Mouse (Mus musculus) neural tube, embryonic 12.5 days (tissue): ENCODE measurements at regions not wholly inside any gene's neighbourhood (a gene's known extent, or its start where the extent isn't known, plus 50 kb on each side); places are given as distances from the start of the nearest gene placed in this dataset.

ENCODE experiments used
- ATAC-seq: fragments of 200-750 bp; cut with Nextera tagmentation; 2 replicates; pipeline ENCODE4 v1.8.0; 2017; ENCODE audit warnings: low read depth, mild to moderate bottlenecking, moderate TSS enrichment, moderate library complexity; ENCODE audit not compliant: low FRiP score
- H3K27ac ChIP-seq: fragments of 300-500 bp; sonication (generic); 2 replicates; pipeline ENCODE4 v1.5.1; 2016
- H3K27me3 ChIP-seq: fragments of 300-500 bp; sonication (generic); replicated peaks from 2 replicates; pipeline ENCODE4 v1.6.1; 2016; ENCODE audit warnings: mild to moderate bottlenecking
- H3K36me3 ChIP-seq: fragments of 300-500 bp; sonication (generic); 2 replicates; pipeline ENCODE4 v1.6.1; 2016; ENCODE audit warnings: mild to moderate bottlenecking
- H3K4me1 ChIP-seq: fragments of 300-500 bp; sonication (generic); 2 replicates; pipeline ENCODE4 v1.6.1; 2016
- H3K4me2 ChIP-seq: fragments of 300-500 bp; sonication (generic); replicated peaks from 2 replicates; pipeline ENCODE4 v1.6.1; 2016; ENCODE audit warnings: mild to moderate bottlenecking
- H3K4me3 ChIP-seq: fragments of 300-500 bp; sonication (generic); 2 replicates; pipeline ENCODE4 v1.5.1; 2016
- H3K9ac ChIP-seq: fragments of 300-500 bp; sonication (generic); 2 replicates; pipeline ENCODE4 v1.6.1; 2016; ENCODE audit warnings: mild to moderate bottlenecking
- H3K9me3 ChIP-seq: fragments of 300-500 bp; sonication (generic); 2 replicates; pipeline ENCODE4 v1.6.1; 2016; ENCODE audit warnings: mild to moderate bottlenecking
- WGBS: fragments of 180-500 bp; shearing (Covaris S2); methylation state at CpG from one replicate; pipeline ENCODE4 v1.1.7; 2016; 5-methylcytosine and 5-hydroxymethylcytosine counted together

DNA sequence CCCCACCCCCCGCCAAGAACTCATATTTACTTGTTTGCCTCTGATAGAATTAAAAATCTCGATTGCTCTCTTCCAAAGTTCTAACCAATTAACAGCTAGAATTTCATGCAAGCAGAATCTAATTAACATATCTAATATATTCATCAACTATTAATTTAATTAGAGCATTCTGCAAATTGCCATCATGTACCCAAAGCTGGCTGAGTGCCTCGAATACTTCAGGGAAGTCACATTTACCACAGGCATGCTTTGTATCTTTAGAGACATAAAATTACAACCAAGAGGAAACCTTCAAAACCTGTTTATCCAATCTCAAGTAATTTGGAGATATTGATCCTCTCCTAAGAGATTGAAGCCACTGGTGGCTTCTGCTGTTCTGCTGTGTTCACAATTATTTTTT, 401.6 kb upstream of the Nmur2 start:
- no peaks in the 10 kb centered on the region for H3K36me3 ChIP-seq
- H3K4me2 ChIP-seq = no peak overlapping the region
- no peaks in the 10 kb centered on the region for H3K27me3 ChIP-seq
- H3K9ac ChIP-seq = no peak overlapping the region
- H3K27ac ChIP-seq = no peak overlapping the region
- H3K4me1 ChIP-seq = no peaks in the 10 kb centered on the region
- WGBS = 81% methylated on average over 3 of the region's 3 CpGs
- no peak overlapping the region for H3K4me3 ChIP-seq
- H3K9me3 ChIP-seq = no peaks in the 10 kb centered on the region
- ATAC-seq = no peak

- Histone ChIP-seq H3K4me1 (no peaks in the 10 kb centered on the region), H3K9me3 (no peaks in the 10 kb centered on the region), H3K27me3 (no peaks in the 10 kb centered on the region), H3K27ac (no peak overlapping the region), H3K4me3 (no peak overlapping the region), H3K36me3 (no peaks in the 10 kb centered on the region), H3K4me2 (no peak overlapping the region), H3K9ac (no peak overlapping the region)
- ATAC-seq = no peak
- 56% methylated on average over 2 of the region's 2 CpGs for WGBS
Observed at GRCm38 (mm10) chr11:56441071-56441470, 400.3 kb upstream of the Nmur2 start.

- no peaks in the 10 kb centered on the region for H3K36me3 ChIP-seq
- 86% methylated on average over 3 of the region's 3 CpGs for WGBS
- no peak overlapping the region for H3K4me2 ChIP-seq
- no peaks in the 10 kb centered on the region for H3K4me1 ChIP-seq
- H3K27ac ChIP-seq = no peak overlapping the region
- no peak for ATAC-seq
- no peak overlapping the region for H3K9ac ChIP-seq
- no peaks in the 10 kb centered on the region for H3K27me3 ChIP-seq
- H3K9me3 ChIP-seq = no peaks in the 10 kb centered on the region
- no peak overlapping the region for H3K4me3 ChIP-seq
Observed at GRCm38 (mm10) chr11:56431089-56431488, 390.3 kb upstream of the Nmur2 start.

DNA sequence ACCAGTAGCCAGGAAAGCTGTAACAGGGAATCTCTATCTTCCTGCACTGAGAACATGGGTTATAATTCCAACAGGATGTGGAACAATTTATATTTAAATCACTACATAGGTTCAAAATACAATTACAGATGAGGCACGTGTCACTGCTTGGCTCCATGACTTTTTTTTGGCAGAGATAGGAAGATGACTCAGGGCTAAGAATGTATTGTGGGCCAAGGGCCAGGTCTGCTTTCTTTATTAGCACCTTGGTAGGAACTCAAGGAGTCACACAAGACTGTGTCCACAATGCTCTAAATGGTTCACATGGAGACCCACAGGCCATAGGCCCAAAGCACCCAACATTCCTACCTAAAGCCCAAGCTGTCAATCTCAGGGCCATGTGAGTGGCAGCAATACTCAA, 344.0 kb upstream of the Nmur2 start:
- 80% methylated on average over 1 of the region's 1 CpGs for WGBS
- ATAC-seq = no peak
- no peak overlapping the region for H3K4me3 ChIP-seq

DNA sequence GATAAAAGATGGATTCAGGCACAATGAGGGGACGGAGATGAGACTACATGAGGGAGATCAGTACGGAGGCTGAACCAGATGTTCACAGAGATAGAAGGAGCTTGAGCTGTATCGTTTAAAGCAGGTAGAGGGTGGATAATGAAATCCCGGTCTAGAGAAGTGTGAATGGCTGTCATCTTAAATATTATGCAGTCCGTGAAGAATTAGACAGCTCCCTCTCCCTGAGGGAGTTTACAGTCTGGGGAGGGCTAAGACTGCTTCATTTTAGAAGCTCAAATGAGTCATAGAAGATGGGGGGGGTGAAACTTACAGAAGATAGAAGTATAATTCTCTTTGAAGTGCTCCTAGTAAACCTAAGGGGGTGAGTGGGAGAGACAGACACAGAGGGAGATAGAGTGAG, 336.7 kb upstream of the Nmur2 start:
- Histone ChIP-seq H3K36me3 (no peaks in the 10 kb centered on the region), H3K27me3 (no peaks in the 10 kb centered on the region), H3K27ac (no peak overlapping the region), H3K4me2 (no peak overlapping the region), H3K4me1 (no peaks in the 10 kb centered on the region), H3K4me3 (no peak overlapping the region), H3K9ac (no peak overlapping the region), H3K9me3 (no peaks in the 10 kb centered on the region)
- no peak for ATAC-seq
- 83% methylated on average over 5 of the region's 5 CpGs for WGBS

More for the DNA sequence above, 344.0 kb upstream of the Nmur2 start:
- H3K9ac ChIP-seq = no peak overlapping the region
- no peaks in the 10 kb centered on the region for H3K36me3 ChIP-seq
- H3K27ac ChIP-seq = no peak overlapping the region
- no peaks in the 10 kb centered on the region for H3K27me3 ChIP-seq
- no peak overlapping the region for H3K4me2 ChIP-seq
- no peaks in the 10 kb centered on the region for H3K4me1 ChIP-seq
- no peaks in the 10 kb centered on the region for H3K9me3 ChIP-seq

- WGBS = 71% methylated on average over 6 of the region's 6 CpGs
- Histone ChIP-seq H3K36me3 (no peaks in the 10 kb centered on the region), H3K9me3 (no peaks in the 10 kb centered on the region), H3K4me2 (no peak overlapping the region), H3K27ac (no peak overlapping the region), H3K4me3 (no peak overlapping the region), H3K27me3 (no peaks in the 10 kb centered on the region), H3K9ac (no peak overlapping the region), H3K4me1 (no peaks in the 10 kb centered on the region)
- ATAC-seq = no peak
Observed at GRCm38 (mm10) chr11:56374329-56374728, 333.5 kb upstream of the Nmur2 start.

GRCm38 (mm10) chr11:56373624-56374023, 332.8 kb upstream of the Nmur2 start:
- Histone ChIP-seq H3K4me3 (no peak overlapping the region), H3K4me2 (no peak overlapping the region), H3K9me3 (no peaks in the 10 kb centered on the region), H3K27me3 (no peaks in the 10 kb centered on the region), H3K27ac (no peak overlapping the region), H3K9ac (no peak overlapping the region), H3K36me3 (no peaks in the 10 kb centered on the region), H3K4me1 (no peaks in the 10 kb centered on the region)
- WGBS = 79% methylated on average over 4 of the region's 4 CpGs
- no peak for ATAC-seq

DNA sequence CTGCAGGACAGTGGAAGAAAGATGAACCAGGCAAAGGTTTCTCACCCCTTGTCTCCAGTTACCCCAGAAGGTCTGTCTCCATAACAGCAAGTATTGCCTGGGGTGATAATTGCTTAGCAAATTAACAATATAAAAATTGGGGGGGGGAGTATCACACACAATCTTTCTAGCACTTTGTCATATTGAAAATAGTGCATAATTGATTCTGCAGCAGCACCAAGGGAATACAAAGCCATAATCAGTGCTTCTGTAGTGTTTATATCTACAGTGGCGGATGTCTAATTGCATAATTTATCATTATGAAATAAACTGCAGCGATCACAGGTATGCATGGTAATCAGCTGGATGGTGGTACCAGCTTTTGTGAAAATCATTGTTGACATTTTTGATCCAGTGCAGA, 316.9 kb upstream of the Nmur2 start:
- H3K27me3 ChIP-seq = no peaks in the 10 kb centered on the region
- H3K4me1 ChIP-seq = no peaks in the 10 kb centered on the region
- no peak overlapping the region for H3K4me3 ChIP-seq
- no peak overlapping the region for H3K27ac ChIP-seq
- H3K9ac ChIP-seq = no peak overlapping the region
- 62% methylated on average over 2 of the region's 2 CpGs for WGBS
- no peaks in the 10 kb centered on the region for H3K36me3 ChIP-seq
- no peak overlapping the region for H3K4me2 ChIP-seq
- H3K9me3 ChIP-seq = no peaks in the 10 kb centered on the region
- ATAC-seq = no peak

GRCm38 (mm10) chr11:56351798-56352366, 311.1 kb upstream of the Nmur2 start:
- no peaks in the 10 kb centered on the region for H3K36me3 ChIP-seq
- no peaks in the 10 kb centered on the region for H3K27me3 ChIP-seq
- H3K4me3 ChIP-seq = no peak overlapping the region
- no peak for ATAC-seq
- no peaks in the 10 kb centered on the region for H3K9me3 ChIP-seq
- H3K9ac ChIP-seq = no peak overlapping the region
- no peaks in the 10 kb centered on the region for H3K4me1 ChIP-seq
- no peak overlapping the region for H3K4me2 ChIP-seq
- WGBS = 85% methylated on average over 7 of the region's 7 CpGs
- no peak overlapping the region for H3K27ac ChIP-seq

DNA sequence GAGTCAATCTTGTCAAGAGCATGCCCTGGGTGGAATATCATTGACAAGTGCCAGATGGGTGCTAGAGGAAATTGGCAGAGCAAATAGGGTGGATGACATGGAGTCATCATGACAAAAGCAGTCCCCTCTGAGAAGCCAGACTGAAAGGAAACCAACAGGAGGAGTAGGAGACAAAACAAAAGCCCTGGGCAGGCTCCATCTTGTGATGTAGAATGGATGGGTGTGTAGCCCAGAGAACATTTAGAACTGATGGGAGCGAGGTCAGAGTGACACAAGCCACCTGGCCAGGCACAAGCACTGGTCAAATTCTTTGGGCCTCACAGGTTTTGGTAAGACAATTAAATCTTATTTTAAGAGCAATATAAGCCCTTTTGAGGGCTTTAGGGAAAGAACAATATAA, 310.4 kb upstream of the Nmur2 start:
- H3K36me3 ChIP-seq = no peaks in the 10 kb centered on the region
- WGBS = 77% methylated on average over 1 of the region's 1 CpGs
- no peaks in the 10 kb centered on the region for H3K27me3 ChIP-seq
- H3K4me1 ChIP-seq = no peaks in the 10 kb centered on the region
- H3K4me2 ChIP-seq = no peak overlapping the region
- ATAC-seq = no peak
- no peak overlapping the region for H3K4me3 ChIP-seq
- H3K9me3 ChIP-seq = no peaks in the 10 kb centered on the region
- H3K9ac ChIP-seq = no peak overlapping the region
- no peak overlapping the region for H3K27ac ChIP-seq

DNA sequence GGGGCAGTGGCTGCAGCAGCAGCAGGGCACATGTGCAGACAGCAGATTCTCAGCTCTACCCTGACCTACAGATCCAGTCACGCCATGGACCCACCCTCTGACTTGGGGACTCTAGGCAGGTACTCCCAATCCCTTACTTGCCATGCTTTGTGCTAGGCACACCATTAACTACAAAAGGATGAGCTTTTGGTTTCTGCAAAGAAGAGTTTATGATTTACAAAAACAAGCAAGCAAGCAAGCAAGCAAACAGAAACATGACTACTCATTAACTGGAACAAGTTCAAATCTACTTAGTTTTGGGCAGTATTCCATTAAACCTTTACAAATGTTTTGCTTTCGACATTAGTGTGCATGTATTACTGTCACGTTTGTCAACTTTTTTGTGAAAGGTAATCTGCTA, 309.0 kb upstream of the Nmur2 start:
- H3K4me2 ChIP-seq = no peak overlapping the region
- no peaks in the 10 kb centered on the region for H3K9me3 ChIP-seq
- ATAC-seq = no peak
- no peaks in the 10 kb centered on the region for H3K27me3 ChIP-seq
- H3K36me3 ChIP-seq = no peaks in the 10 kb centered on the region
- WGBS = 87% methylated on average over 3 of the region's 3 CpGs
- no peaks in the 10 kb centered on the region for H3K4me1 ChIP-seq
- H3K9ac ChIP-seq = no peak overlapping the region
- H3K27ac ChIP-seq = no peak overlapping the region
- H3K4me3 ChIP-seq = no peak overlapping the region

DNA sequence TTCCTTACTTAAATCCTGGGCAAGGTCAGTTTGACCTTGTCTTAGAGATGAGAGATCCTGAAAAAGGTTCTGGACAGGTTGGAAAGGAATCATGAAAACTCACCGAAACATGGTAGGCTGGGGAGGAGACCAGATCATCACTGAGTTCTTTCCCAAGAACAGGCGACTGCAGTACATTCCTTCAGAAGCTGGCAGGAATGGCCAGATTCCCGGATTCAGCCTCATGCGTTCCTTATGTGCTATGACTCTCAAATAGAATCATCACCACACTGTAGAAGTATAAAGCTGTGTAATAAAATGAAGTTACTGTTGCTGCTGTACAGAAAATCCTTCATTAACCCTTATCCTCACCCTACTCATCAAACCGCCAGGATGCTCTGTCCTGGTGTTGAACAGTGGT, 307.6 kb upstream of the Nmur2 start:
- WGBS = 95% methylated on average over 5 of the region's 5 CpGs

DNA sequence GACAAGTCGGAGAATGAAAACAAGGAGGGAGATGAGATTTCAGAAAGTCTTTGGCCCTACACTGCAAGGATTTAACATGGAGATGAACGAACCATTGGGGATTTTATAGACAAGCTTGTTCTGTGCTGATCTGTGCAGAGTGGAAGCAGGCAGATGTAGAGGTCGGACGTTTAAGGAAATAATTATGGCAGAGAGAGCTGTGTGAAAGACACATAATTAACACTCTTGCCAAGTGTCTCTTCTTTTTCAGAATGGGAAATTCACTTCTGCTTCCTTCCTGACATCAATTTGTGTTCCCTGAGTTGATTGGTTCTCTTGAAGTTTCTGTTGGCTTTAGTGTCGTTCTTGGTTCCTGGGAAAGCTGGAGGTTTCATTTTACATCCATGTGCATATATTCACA, 302.3 kb upstream of the Nmur2 start:
- Histone ChIP-seq H3K9ac (no peak overlapping the region), H3K27ac (no peak overlapping the region), H3K4me2 (no peak overlapping the region), H3K9me3 (no peaks in the 10 kb centered on the region), H3K36me3 (no peaks in the 10 kb centered on the region), H3K4me1 (no peaks in the 10 kb centered on the region), H3K27me3 (no peaks in the 10 kb centered on the region), H3K4me3 (no peak overlapping the region)
- no peak for ATAC-seq
- 86% methylated on average over 5 of the region's 5 CpGs for WGBS

More for the DNA sequence above, 307.6 kb upstream of the Nmur2 start:
- no peak overlapping the region for H3K4me3 ChIP-seq
- H3K36me3 ChIP-seq = no peaks in the 10 kb centered on the region
- no peak overlapping the region for H3K9ac ChIP-seq
- H3K4me1 ChIP-seq = no peaks in the 10 kb centered on the region
- H3K4me2 ChIP-seq = no peak overlapping the region
- ATAC-seq = no peak
- no peak overlapping the region for H3K27ac ChIP-seq
- no peaks in the 10 kb centered on the region for H3K9me3 ChIP-seq
- no peaks in the 10 kb centered on the region for H3K27me3 ChIP-seq
